Mouse (Mus musculus): ENCODE results near the gene Spg20.
A peak's percentile ranks its signal among the peaks of the same experiment; 100 is the strongest.

The Spg20 gene

DNA sequence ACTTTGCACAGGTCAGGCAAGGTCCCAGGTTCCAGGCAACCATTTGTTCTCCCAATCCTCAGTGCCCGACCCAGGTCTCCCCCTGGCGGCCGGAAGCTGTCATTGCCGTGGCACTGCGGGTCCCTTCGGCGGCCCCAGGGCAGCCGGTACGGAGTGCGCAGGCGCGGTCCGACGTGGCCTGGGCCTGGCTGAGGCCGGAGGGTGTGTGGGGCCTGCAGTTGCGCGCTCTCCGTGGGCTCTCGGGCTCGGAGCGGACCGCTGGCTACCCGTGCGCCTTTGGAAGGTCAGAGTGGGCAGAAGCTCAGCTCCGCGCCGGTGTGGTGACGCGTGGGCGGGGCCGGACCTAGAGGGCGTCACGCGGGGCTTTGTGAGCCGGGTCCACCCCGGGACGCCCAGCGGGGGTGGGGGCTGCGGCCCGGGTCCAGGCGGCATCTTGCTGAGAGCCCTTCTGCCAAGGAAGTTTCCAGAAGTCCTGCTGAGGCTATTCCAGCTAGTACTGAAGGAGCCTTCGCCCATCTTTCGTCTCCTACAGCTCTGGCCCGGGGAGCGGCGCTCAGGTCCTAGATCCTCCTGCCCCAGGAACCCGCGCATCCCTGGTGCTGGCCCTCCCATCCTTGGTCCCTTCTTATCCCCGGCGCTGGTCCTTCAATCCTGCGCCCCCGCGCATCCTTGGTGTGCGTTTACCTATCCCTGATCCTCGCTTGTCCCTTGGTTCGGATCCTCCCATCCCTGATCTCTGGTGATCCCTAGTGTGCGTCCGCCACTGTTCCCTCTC, at the start of gene Spg20:
Spg20 (plus strand) TSS at position 174 of the 775 bp plus-strand sequence.
- peak; percentile 92 for DNase-seq

DNA sequence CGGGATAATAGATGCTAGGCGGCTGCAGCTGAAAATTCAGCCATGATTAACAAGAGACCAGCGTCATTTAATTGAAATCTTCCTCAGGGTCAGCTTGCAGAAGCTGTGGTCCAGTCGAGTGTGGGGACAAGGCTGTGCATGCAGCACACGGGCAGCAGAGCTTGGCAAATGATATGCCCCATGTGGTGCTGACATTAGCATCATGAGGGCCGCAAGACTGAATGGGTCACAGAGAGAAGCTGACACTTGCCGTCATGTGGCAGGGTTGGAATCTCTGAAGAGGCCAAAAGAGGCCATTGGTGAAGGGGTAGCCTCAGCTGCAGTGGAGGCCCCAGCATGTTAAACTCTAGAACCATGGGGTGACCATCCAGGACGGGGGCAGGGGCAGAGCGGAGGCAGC, 49.3 kb upstream of the Spg20 start:
- no peak for DNase-seq

DNA sequence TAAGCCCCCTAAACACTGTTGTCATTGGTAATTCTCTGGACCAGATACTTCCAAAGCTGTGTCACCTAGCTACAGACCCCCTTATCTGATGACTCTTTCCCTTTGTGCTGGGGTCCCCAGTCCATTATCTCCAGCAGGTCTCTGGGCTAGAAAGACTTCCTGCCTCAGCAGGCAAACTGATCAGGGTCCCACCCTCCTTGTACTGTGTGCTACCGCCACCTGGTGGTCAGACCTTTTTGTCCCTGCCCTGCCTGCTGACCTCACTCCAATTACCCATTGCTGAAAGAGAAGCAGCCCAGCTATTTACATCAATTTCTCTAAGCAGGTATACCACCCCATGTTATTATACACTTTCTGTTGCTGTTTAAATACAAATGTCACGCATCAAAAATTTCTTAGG, 47.5 kb upstream of the Spg20 start:
- peak; percentile 66 for DNase-seq

DNA sequence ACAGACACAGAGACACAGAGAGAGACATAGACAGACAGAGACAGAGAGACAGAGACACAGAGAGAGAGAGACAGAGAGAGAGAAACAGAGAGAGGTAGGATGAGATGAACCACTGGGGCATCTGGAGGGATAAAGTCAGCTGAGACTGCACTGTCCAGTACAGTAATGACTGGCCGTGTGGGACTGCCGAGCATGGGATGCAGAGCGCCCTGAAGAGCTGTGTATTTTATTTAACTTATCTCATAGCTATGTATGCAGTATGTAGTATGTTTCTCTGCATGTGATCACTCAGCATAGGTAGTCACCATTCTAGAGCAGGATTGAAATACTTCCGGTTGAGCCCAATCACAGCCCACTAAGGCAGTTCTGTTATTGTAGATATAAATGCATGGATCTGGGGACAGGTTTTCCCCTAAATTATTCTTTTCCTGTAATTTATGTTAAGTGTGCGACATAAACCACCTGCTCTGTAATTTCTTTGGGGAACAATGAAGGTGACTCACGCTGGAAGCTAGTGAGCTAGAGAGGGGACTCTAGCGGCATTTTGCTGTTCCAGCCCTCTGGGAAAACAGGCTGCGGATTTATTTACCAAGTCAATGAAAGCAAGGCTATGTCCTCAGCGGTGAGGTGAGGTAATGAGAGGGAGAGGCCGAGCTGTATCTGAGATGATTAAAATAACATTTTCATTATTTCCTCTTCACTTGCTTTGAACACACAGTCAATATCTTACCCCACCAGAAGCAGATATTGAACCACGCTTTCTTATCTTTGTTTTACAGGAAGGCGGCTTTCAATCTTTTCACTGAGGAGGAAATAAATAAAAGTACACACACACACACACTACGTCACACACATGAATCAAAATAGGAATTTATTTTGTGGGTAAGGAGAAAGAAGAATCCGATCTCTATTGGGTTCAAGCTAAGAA, 45.9 kb upstream of the Spg20 start:
- DNase-seq = no peak

DNA sequence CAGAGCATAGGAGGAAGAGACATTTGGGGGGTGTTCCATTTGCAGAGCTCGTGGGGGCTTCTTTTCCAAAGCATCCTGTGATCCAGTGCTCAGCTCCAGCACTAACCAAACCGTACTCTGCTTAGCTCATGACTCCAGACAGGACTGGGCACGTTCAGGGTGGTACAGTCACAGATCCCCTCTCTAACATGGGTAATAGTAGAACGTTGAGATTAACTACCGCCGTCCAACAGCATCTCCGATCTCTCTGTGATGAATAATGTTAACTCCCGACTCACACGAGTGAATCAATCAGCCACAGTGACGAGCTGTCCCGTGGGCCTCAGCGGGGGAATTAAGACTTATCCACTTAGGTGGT, 45.3 kb upstream of the Spg20 start:
- DNase-seq = no peak

DNA sequence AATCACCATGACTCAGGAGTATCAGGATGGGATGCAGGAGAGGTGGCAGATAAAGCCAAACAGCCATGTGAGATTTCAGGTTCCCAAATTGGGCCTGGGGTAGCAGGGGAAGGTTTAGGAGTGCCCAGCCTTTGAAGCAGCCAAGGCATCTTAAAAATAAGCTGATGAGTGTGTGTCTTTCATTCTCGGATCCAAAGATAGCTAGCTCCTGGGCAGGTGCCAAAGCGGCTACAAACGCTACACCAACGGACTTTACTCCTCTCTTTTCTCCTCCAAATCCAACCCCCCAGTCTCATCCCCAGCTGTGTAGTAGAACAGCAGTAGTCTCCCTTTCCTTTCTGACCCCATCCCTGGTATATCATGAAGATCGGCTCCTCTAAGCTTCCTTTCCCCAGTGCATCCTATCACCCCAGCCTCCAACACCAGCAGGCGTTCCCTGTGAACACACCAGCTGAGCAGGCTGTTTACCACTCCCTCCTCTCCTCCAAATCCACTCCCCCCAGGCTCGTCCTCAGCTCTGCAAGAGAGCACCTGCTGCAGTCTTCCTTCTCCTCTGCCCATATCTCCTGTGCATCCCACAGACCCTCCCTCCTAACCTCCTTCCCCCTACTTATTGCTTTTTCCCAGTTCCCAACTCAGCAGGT, 44.0 kb upstream of the Spg20 start:
- DNase-seq = no peak

DNA sequence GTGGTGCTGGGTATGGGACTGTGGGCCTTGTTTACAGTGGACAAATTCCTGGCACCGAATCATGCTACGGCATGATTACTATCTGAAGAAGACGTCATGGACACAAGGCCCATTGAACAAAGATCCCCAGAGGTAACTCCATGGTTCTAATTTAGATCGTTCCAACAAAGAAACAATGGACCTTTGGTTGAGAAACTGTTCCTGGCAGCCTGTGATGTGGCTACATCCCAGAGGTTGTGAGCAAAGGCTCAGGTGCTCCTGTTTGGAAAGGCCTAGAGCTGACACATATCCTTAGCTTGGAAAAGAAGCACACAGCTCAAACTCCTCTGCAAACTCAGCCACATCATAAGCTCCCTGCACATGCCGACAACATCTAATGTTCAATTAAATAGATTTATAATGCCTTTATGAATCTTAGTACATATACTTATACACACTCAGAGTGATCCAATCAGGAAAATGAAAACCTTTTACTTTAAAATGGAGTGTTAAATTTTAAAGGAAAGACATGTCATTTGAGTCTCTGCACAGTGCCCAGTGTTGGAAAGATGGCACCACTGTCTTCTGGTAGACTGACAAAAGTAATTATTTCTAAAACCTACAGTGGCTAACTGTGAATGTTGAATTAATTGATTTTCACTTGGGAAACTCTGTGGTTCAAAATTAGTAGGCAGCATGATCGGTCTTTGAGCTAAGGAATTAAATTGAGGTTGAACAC, 37.2 kb upstream of the Spg20 start:
- DNase-seq = no peak

DNA sequence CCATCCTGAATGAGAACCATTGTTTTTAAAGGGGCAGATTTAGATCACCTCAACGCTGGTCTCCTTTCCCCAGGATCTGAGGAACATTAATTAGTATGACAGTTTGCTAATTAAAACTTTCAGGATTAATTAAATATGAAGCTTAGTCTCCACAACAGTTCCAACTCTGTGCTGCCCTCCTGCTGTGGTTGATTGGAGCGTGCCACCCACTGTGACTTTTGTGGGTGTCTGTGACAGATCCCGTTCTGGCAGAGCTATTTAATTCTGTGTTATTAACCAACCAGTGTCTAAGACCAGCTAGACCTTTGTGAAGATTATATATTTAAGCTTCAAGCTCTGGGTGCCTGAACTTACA, 36.6 kb upstream of the Spg20 start:
- DNase-seq = no peak

DNA sequence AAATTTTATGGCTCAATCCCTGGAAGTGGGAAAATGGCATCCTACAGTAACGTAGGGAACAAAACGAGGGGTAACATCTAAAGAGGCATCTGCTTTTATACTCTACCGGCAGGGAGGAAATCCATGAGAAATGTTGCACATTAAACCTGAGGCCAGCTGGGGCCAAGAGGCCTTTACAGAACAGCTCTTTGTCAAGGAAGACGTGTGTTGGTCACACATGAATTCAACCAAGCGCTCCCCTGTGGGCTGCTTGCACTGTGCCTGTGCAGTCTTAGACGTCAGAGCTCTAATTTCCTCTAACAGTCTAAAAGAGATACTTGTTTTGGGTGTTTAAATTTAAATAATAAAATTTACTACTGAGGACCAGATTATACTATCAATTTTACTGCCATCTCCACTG, 33.7 kb upstream of the Spg20 start:
- no peak for DNase-seq

DNA sequence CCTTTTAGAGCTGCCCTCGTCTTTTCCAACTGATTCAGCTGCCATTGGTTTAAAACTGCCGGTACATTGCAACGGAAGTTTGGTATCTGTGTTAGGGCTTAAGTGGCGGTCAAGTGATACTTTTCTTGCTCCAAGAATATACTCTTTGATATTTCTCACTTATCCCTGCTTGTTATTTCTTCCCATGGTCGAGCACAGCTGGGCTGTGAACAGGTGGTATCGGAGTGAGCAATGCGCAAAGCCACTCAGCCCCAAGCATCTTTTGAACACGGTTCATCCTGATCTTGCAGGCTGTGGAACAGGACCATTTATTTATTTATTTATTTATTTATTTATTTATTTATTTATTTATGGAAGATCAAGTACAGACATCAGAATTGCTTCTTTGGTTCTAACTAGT, 32.3 kb upstream of the Spg20 start:
- no peak for DNase-seq

DNA sequence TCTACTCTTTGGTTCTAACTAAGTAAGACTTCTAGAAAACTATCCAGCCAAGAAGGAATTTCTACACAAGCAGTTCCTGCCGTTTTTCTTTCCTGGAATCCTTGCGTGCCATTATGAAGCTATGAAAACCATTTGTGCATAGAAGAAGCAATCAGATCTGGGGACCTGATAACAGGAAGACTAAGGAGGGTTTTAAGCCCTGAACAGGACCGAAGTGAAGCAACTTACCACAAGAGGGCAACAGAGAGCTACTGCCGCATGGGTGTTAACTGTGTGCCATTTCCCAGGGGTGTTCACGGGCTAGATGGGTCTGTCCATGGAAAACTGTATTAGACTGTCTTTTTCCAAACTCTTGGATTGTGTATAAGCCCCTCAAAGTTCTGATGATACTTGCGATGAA, 31.9 kb upstream of the Spg20 start:
- DNase-seq = peak; percentile 51

DNA sequence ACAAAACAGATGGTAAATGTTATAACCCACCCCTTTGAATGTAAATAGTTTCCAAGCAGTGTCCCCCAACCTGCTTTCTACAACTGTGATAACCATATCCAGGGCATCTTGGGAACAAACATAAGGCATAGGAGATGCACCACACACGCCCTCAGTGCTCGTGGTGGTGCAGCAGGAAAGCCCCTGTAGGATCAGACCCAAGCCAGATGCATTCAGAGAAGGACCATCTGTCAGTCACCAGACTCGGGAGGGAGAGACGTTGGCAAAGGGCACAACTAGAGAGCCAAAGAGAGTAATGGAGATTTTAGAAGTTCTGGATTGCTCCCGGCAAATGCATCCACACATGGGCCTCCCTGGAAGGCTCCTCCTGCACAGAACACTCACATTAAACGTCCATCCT, 27.1 kb upstream of the Spg20 start:
- DNase-seq = no peak

DNA sequence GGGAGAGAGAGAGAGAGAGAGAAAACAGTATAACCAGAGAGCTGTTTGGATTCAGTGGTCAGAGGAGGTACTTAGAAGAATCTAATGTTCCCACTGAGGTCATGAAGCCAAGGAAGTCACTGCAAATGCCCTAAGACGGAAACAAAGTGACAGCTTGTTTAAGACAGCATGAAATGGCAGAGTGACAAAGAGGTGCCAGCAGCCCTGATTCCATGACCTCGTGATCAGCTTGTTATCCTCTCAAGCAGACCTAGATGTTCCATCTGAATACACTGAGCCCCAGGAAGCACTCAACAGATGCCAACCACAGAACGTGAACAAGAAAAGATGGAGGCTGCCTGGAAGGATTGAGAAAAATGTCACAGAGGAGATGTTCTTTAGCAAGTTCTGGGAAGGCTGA, 26.2 kb upstream of the Spg20 start:
- DNase-seq = no peak

DNA sequence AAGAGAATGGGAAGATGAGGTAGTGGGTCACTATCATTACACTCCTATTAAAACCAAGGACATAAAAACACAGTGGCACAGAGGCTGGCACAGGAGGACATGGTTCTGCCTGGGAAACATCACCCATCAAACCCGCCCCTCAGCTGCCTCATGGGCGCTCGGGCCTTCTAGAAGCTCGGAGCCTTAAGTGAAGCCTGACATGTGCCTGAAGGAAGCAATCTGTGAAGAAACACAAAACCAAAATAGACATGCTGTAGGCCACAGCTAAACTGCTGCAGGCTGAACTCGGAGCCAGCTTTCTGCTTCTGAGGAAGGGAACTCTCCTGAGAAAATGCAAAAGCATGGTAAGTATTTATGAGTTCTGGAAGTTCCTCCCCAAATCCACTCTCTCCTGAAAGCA, 25.0 kb upstream of the Spg20 start:
- DNase-seq = no peak

DNA sequence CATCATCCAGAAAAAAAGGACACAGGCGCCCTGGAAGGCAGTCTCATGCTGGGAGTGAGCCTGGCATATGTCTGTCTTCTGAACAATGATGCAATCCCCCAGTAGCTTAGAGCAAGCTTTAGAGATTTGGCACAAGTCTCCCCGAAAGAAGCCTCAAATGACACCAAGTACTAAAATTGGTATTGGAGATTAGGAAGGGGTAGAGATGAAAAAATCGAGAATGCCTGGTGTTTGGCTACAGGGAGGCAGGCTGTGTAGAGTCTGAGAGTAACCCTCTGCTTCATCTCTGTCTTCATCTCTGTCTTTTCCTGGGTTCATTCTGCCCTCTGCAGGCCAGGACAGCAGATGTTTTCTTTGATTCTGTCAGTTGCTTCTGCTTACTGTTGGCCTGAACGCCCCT, 24.5 kb upstream of the Spg20 start:
- no peak for DNase-seq

DNA sequence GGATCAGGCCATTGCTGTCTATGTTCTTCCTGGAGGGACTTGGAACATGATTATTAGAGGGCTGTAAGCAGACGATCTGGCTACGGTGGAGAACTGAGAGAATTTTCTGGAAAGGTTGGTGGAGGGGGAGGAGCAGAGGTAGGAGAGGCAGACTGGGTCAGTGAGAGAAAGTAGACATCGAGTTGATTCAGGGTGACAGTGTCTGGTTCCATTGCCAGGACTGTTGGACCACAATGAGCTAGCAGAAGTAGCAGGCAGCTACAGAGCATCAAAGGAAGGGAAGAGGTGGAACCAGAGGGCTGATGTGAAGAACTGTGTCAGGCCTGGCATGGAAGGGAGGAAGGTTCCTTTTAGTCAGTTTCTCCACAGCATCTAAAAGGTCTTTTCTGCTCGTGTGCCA, 23.5 kb upstream of the Spg20 start:
- no peak for DNase-seq

DNA sequence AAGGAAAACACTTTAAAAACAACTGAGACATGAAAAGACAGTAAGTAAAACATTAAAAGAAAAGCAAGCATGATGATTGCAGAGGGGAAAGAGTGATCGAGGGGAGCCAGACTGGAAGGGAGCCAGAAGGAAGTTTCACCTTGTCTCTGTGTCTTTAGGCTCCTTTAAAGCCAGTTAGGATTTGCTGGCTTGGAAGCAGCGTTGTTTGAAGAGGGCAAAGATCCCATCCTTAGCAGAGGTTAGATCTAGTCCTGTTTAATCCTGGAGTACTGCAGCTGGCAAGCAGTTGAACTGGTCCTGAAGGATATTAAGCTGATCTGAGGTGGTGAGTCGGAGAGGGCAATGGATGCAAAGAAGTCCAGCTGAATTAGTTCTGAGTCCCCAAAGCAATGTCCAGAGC, 23.1 kb upstream of the Spg20 start:
- DNase-seq = no peak

DNA sequence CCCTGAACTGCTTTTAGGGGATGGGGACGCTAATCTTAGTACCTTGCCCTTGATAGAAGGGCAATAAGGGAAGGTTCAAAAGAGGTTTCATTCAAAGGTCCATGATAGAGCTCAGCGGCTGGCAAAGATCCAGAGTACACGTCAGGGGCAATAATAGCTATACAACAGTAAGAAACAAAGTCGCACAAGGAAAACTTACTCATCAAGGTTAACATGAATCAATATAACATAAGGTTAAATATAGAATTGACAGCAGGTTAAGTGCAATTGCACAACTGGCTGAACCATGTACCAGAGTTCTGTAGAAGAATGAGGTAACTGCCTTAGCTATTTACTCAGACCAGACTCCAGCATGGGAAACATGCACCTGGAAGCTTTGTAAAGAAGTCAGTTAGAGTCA, 22.6 kb upstream of the Spg20 start:
- no peak for DNase-seq

DNA sequence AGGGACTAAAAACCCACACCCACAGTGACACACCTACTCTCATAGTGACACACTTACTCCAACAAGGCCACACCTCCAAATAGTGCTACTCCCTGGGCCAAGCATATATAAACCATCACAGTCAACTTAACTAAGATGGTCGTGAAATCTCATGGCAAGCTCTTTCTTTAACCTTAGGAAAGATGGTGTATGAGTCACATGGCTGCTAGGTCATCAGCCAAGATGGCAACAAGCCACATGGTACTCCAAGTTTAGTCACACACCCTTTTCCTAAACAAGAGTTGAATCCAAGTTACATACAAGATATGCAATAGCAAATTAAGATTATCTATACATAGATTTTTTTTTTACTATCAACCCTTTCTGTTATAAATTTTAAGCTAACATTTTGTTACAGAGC, 18.7 kb upstream of the Spg20 start:
- no peak for DNase-seq

DNA sequence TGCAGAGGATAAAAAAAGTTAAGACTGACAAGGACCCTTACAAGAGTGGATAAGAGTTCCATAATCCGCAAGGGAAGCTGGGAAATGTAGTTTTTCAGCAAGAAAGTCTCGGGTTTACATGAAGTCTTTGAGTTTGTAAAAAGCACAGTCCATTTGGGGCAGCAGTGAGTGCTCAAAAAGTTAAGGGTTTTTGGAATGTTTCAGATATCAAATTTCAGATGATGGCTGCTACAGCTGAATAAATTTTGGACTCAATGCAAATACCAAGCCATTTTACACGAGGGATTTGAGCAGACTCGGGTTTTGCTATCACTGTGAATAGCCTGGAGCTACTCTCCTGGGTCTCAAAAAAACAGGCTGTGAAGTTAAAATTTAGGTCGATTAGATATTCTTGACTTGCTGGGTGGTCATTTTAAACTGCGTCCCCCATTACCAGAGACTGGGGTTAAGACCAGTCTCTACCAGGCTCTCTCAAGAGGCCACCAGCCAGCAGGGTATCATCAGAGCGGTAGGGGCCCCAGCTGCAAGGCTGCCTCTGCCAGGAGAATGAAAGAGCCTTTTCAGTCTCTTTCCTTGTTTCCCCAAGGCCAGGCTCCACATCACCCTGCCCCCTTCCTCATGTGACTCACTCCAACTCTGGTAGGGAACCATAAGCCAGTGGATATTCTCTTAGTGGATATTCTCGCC, 15.8 kb upstream of the Spg20 start:
- no peak for DNase-seq

DNA sequence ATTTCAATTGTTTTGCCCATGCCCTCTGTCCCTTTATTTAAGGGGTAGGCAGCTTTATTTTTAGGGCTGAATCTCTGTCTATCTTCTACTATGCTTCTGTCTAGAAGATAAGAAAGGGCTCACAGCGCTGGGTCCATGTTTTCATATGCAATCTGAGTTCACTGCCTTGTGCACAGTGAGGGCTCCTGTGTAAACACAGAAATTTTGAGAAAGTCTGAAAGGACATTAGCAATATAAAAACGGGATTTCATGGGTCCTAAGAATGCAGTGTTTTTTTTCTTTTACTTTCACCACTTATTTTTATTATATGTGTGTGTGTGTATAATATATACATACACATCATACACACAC, 15.3 kb upstream of the Spg20 start:
- no peak for DNase-seq

DNA sequence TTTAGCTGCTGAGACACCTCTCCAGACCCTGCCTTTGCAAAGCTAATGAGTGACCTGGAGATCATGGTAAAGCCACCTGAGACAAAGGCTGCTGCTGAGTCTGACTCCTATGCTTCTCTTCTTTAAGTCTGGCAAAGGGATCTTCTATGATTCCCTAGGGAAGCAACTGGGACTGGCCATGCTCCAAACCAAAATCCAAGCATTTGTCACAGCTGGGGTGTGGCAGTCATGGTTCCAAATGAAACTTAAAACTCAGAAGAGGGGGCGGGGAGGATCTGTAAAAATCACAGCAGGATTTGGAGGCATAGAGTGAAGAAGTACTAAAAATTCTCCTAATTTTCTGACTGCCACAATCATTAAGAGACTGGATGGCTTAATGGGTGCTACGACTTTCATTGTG, 14.7 kb upstream of the Spg20 start:
- DNase-seq = no peak

DNA sequence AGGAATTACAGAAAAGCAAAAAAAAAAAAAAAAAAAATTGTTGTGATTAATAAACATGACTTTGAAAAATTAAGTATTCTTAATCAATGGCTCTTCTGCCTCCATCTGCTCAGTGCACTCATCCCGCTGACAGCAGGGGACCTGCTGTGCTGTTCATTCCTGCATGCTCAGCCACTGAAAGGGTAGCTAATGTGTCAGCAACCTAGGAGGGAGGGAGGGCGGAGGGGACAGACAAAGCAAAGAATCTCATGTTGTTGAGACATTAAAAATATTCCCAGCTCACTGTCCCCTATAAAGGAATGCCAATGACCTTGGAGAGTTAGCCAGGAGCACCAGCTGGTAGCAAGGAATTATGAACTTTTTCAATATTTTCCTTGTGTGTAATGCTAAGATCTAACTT, 13.9 kb upstream of the Spg20 start:
- DNase-seq = no peak

Measured in liver (tissue).